Mouse (Mus musculus) lung, adult 2 months (tissue): ENCODE data around the gene Lekr1.

Experiments
- CTCF ChIP-seq: fragments of 200-500 bp; IDR thresholded peaks from 2 replicates; pipeline ENCODE4 v1.5.1; 2011; ENCODE audit warnings: mild to moderate bottlenecking, low read length, control low read depth; ENCODE audit not compliant: insufficient read depth
- POLR2A ChIP-seq: fragments of 200-500 bp; IDR thresholded peaks from 2 replicates; pipeline ENCODE4 v1.6.1; 2011; ENCODE audit warnings: low read depth, mild to moderate bottlenecking, control low read depth, low read length, borderline replicate concordance; ENCODE audit errors: extremely low read depth

DNA sequence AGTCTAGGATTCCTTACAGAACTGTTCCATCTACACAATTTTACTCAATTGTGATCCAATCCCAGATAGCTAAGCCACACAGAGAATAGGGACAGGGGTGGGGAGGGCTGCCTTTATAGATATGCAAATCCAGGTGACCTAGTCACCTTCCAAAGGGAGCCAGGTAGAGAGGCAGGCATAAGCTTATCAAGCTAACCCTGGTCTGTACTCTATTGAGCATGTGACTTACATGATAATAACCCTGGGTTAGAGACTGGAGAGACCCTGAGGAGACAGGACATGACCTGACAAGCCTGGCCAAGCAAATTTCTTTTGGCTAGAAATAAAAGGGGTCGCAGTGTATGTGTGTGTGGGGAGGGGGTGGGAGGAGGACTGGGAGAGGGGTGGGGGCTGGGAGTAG lies 17.1 kb upstream of the Lekr1 start:
- TF ChIP-seq POLR2A (no peak), CTCF (no peak)
